Mouse (Mus musculus) limb, embryonic 14.5 days (tissue): Measurements from ENCODE around the gene Styk1. TPM values are rescaled to one million over a fixed set of nuclear protein-coding genes. Genes with fewer than 3 reads are reported as not detected.

Experiments used
- ATAC-seq: fragments of 200-750 bp; cut with Nextera tagmentation; 2 replicates; pipeline ENCODE4 v1.8.0; 2017; ENCODE audit warnings: low read depth, moderate number of reproducible peaks, moderate TSS enrichment; ENCODE audit not compliant: low FRiP score
- DNase-seq: peaks from one replicate; pipeline ENCODE4 v3.0.0-alpha.2; 2015; ENCODE audit warnings: low spot score
- H3K27ac ChIP-seq: fragments of 300-500 bp; sonication (generic); replicated peaks from 2 replicates; pipeline ENCODE4 v1.5.1; 2014; ENCODE audit warnings: low read depth, mild to moderate bottlenecking, low read length, moderate library complexity, mixed read lengths
- H3K27me3 ChIP-seq: fragments of 300-500 bp; sonication (generic); 2 replicates; pipeline ENCODE4 v1.6.1; 2014; ENCODE audit warnings: low read length, mixed read lengths; ENCODE audit not compliant: control insufficient read depth, insufficient read depth
- H3K36me3 ChIP-seq: fragments of 300-500 bp; sonication (generic); 2 replicates; pipeline ENCODE4 v1.6.1; 2014; ENCODE audit warnings: mild to moderate bottlenecking, low read length, moderate library complexity, mixed read lengths; ENCODE audit not compliant: control insufficient read depth, insufficient read depth
- H3K4me1 ChIP-seq: fragments of 300-500 bp; sonication (generic); 2 replicates; pipeline ENCODE4 v1.6.1; 2014; ENCODE audit warnings: antibody characterized with exemption, low read length, mixed read lengths; ENCODE audit not compliant: control insufficient read depth, insufficient read depth
- H3K4me2 ChIP-seq: fragments of 300-500 bp; sonication (generic); replicated peaks from 2 replicates; pipeline ENCODE4 v1.6.1; 2014; ENCODE audit warnings: low read depth, mild to moderate bottlenecking, low read length, moderate library complexity; ENCODE audit not compliant: severe bottlenecking
- H3K4me3 ChIP-seq: fragments of 300-500 bp; sonication (generic); replicated peaks from 2 replicates; pipeline ENCODE4 v1.5.1; 2014; ENCODE audit warnings: low read length
- H3K9ac ChIP-seq: fragments of 300-500 bp; sonication (generic); 2 replicates; pipeline ENCODE4 v1.6.1; 2014; ENCODE audit warnings: mild to moderate bottlenecking, low read depth, low read length, moderate library complexity; ENCODE audit not compliant: severe bottlenecking
- H3K9me3 ChIP-seq: fragments of 300-500 bp; sonication (generic); 2 replicates; pipeline ENCODE4 v1.6.1; 2016; ENCODE audit warnings: low read length; ENCODE audit not compliant: control insufficient read depth
- POLR2A ChIP-seq: fragments of 200-500 bp; IDR thresholded peaks from 2 replicates; pipeline ENCODE4 v1.8.0; 2012; ENCODE audit warnings: inconsistent platforms, mild to moderate bottlenecking, moderate library complexity, borderline replicate concordance; ENCODE audit not compliant: insufficient read depth, insufficient read length; ENCODE audit errors: extremely low read depth
- WGBS: fragments of 180-500 bp; shearing (Covaris S2); extraction: QIAGEN DNeasy Blood & Tissue Kit; methylation state at CpG from one replicate; pipeline ENCODE4 v1.1.7; 2014; 5-methylcytosine and 5-hydroxymethylcytosine counted together
- polyA plus RNA-seq, 2 experiments: library from polyadenylated mRNA; depleted of rRNA in 1 of 2; stranded (reverse) in 1 of 2; unstranded in 1 of 2; fragments of >200 nt; fragmentation: Nextera tagmentation in 1 of 2; extraction: Ambion mirVana in 1 of 2; gene quantifications; 2 replicates each; pipeline versions ENCODE4 v1.2.1 to v1.2.3; 2012 to 2014

Styk1 gene
- polyA plus RNA-seq (2012; rRNA removed): 1.1 and 1.3 TPM in 2 replicates
- 1.1 and 1.5 TPM in 2 replicates for polyA plus RNA-seq (2014; fragmentation: Nextera tagmentation; extraction: Ambion mirVana)

GRCm38 (mm10) chr6:131353352-131353919 is at the start of gene Styk1:
Styk1 (minus strand) TSS chr6:131353597.
- Histone ChIP-seq H3K27me3 (no peaks in the 10 kb centered on the region), H3K4me3 (peak within 1 kb of the TSS; percentile 30), H3K27ac (no peak within 1 kb of the TSS), H3K9me3 (no peaks in the 10 kb centered on the region), H3K9ac (peak within 1 kb of the TSS; percentile 44), H3K4me1 (no peaks in the 10 kb centered on the region), H3K36me3 (no peaks in the 10 kb centered on the region), H3K4me2 (peak within 1 kb of the TSS; percentile 50)
- WGBS: under 1% methylated on average over 16 of the region's 16 CpGs
- DNase-seq (peak; percentile 91), ATAC-seq (peak; percentile 89)
- TF ChIP-seq POLR2A: no peak

DNA sequence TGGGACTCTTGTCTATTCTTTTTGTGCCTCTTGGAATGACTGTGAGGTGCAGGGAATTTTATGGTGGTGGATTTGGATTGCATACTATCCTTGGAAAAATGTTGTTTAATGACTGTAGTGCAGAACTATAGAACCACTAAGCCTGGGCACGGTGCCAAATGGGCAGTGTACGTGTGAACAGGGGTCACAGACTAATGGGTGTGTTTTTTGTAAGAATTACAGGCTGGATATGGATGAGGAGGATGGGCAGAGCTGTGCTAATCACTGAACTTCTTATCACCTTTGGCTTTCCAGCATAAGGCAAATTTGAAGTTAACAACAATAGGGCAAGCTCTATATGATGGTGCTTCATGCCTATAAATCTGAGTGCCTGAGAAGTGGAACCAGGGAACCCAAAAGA is 49.6 kb upstream of the Styk1 start:
- DNase-seq (no peak), ATAC-seq (no peak)
- Histone ChIP-seq H3K4me3 (no peak overlapping the region), H3K27ac (no peak overlapping the region), H3K4me2 (no peak overlapping the region), H3K27me3 (no peaks in the 10 kb centered on the region), H3K4me1 (no peaks in the 10 kb centered on the region), H3K36me3 (no peaks in the 10 kb centered on the region), H3K9ac (no peak overlapping the region), H3K9me3 (no peaks in the 10 kb centered on the region)
- TF ChIP-seq POLR2A: no peak
- WGBS: 62% methylated on average over 2 of the region's 2 CpGs

- Histone ChIP-seq H3K36me3 (no peaks in the 10 kb centered on the region), H3K9ac (no peak overlapping the region), H3K4me3 (no peak overlapping the region), H3K27ac (no peak overlapping the region), H3K4me2 (no peak overlapping the region), H3K4me1 (no peaks in the 10 kb centered on the region), H3K27me3 (no peaks in the 10 kb centered on the region), H3K9me3 (no peaks in the 10 kb centered on the region)
- TF ChIP-seq POLR2A: no peak
- no peak for ATAC-seq
- DNase-seq: no peak
Observed at GRCm38 (mm10) chr6:131402606-131403005, 49.2 kb upstream of the Styk1 start.

DNA sequence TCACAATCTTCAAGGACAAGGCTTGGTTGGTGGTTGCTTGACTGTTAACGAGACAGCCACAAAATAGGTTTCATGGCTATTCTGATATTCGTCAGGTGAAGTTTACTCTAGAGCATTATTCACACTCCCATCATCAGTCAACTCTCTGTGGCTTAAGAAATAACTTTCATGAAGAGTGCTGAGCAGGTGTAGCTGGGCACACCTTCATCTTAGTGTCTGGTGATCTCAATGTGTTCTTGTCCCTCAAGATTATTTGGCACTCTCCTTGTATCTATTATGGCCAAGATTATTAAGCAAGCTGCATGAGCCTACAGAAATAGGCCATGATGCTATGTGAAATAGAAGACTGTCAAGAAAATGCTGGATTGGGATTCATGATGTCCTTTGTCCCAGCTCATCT is 47.9 kb upstream of the Styk1 start:
- 81% methylated on average over 2 of the region's 2 CpGs for WGBS
- Histone ChIP-seq H3K27me3 (no peaks in the 10 kb centered on the region), H3K4me3 (no peak overlapping the region), H3K9me3 (no peaks in the 10 kb centered on the region), H3K4me1 (no peaks in the 10 kb centered on the region), H3K27ac (no peak overlapping the region), H3K4me2 (no peak overlapping the region), H3K9ac (no peak overlapping the region), H3K36me3 (no peaks in the 10 kb centered on the region)
- ATAC-seq (no peak), DNase-seq (no peak)
- TF ChIP-seq POLR2A: no peak

- no peak overlapping the region for H3K4me3 ChIP-seq
- no peak overlapping the region for H3K4me2 ChIP-seq
- H3K27ac ChIP-seq: no peak overlapping the region
- ATAC-seq (no peak), DNase-seq (no peak)
- no peaks in the 10 kb centered on the region for H3K36me3 ChIP-seq
- H3K27me3 ChIP-seq: no peaks in the 10 kb centered on the region
- no peak for TF ChIP-seq POLR2A
- H3K9me3 ChIP-seq: no peaks in the 10 kb centered on the region
- 33% methylated on average over 1 of the region's 1 CpGs for WGBS
- H3K9ac ChIP-seq: no peak overlapping the region
- no peaks in the 10 kb centered on the region for H3K4me1 ChIP-seq
Observed at GRCm38 (mm10) chr6:131396650-131397049, 43.3 kb upstream of the Styk1 start.
